Mouse (Mus musculus) CH12F3 (cell line): ENCODE measurements around the gene Pygb.

Source experiments
- in situ Hi-C: fragments of 300-500 bp; cut with MboI; formaldehyde crosslinking; loops from 2 replicates; pipeline ENCODE4 v1.14.3; 2020; ENCODE audit warnings: low sequenced_read_pairs

Pygb gene

DNA sequence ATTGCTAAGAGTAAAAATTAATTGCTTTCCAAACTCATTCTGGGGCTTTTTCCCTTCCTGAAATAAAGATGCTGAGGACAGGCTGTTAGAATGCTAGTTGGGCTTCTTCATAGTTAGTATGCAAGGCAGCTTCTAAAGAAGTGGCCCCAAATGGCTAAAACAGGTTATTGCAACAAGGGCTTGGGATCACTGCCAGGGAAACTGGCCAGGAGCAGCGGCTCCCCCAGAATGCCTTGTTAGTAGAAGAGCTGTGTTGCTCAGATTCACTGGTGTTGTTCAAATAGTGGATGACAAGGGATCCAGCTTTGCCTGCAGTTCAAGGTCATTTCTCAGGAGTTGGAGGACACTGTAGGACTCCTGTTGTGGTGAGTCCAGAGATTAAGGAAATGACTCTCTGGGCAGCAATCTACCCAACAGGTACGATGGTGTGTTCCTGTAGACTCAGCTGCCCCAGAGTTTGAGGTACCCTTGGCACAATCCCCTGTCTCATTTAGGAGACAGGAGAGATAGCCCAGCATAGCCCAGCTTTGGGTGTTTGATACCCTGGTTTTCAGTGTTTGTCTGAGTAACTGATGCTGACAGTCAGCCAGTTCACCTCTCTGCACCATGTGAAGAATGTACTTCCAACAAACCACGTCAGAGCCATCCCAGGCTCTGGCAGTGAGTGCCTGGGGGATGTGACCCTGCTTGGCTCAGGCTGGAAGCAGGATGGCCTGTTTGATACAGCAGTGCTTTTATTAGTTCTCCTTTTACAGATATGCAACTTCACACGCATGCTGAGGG lies 2.4 kb downstream of the Pygb start:
- in situ Hi-C loops = no loop called here

DNA sequence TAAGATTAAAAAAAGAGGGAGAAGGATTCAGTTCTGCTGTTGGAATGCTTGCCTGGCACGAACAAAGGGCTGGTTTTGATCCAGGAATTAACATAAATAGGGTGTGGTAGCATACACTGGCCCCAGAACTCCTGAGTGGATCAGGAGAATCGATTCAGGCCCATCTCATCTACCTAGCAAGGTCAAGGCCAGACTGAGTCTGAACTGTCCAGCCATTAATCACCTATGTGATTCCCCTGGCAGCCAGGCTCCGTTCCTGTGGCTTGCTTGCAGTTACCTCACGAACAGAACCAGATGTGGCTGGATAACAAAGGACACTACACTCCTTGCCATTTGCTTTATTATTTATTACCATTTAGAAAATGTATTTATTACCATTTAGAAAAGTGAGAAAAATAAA lies 6.8 kb downstream of the Pygb start:
- in situ Hi-C loops = no loop called here

DNA sequence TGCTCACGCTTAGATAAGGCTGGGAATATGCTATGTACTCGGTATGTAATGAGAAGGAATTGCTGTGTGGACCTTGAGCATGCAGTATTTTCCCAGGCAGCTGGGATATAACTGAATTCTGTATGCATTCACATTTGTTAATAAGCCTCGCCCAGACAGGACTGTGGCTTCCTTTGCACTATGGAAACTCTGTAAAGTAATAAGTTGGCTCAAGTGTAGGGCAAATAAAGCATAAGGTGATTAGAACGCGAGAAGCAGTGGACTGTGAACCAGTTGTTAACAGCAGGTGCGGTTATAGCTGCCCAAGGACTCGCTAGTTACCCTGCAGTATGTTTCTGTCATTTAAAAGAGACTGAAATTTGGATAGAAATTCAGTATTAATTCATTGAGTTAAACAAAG lies 11.5 kb downstream of the Pygb start:
- in situ Hi-C loops = no loop called here

DNA sequence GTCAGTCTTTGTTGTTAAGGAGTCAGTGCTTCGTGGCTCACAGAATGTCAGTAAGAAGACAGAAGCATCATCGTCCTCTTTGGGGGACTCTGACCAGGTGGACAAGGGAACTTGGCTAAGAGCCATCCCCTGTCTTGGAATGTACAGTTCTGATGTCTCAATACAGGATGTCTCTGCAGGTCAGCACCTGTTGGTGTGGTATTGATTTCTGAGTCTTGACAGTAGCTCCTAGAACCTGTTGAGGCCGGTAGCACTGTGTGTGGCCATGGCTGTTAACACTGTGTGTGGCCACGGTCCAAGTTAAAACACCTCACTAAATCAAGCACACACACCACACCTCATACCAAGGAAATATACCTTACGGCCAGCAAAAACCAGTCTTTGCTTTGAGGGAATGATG lies 14.1 kb downstream of the Pygb start:
- in situ Hi-C loops = loop anchor here (10.0 kb wide), 1 partner anchor 204 kb away; no protein-coding TSS in a partner anchor

DNA sequence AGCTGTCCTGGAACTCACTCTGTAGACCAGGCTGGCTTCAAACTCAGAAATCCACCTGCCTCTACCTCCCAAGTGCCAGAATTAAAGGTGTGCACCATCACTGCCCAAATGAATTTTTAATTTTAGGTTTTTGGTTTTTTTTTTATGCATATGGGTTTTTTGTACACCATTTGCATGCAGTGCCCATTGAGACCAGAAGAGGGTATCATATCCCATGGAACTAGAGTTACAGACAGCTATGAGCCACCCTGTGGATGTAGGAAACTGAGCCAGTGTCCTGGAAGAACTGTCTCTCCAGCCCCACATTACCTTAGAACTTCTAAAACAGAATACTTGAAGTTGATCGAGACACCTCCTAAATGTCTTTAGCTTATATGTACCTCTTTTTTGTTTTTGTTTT lies 16.5 kb downstream of the Pygb start:
- in situ Hi-C loops = loop anchor here (10.0 kb wide), 1 partner anchor 202 kb away; no protein-coding TSS in a partner anchor

DNA sequence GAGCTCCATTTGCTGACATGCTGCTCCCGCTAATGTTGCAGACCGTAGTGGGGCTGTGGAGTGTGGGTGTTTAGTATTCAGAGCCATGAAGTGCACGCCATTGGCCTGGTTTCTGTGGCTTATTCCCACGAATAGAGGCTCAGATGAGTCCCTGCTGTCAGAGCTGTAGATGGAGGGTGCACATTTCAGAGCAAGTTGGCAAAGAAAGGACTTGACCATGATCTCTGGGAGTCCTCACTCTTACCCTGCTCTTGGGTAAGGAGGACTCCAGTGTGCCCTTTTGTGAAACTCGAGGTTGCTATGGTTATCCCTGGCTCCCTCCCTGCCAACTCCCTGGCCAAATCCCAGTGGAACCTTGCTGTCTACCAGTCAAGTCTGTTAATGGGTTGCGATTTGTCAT lies 21.8 kb downstream of the Pygb start:
- in situ Hi-C loops = loop anchor here (10.0 kb wide), 1 partner anchor 196 kb away; no protein-coding TSS in a partner anchor

DNA sequence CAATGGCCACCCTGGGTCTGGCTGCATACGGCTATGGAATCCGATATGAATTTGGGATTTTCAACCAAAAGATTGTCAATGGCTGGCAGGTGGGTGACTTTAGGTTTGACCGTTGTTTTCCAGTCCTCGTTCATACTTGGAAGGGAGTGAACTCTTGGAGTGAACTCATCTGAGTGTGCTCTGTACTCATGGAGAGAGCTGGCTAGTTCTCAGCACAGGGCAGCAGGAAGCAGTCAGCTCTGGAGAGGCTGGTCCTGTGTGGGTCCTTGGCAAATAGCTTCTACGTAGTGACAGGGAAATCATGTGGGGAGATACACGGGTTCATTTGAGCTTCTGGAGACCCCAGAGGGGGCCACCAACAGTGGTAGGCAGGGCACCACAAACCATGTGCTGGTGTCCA lies 22.3 kb downstream of the Pygb start:
- in situ Hi-C loops = loop anchor here (10.0 kb wide), 1 partner anchor 196 kb away; no protein-coding TSS in a partner anchor

DNA sequence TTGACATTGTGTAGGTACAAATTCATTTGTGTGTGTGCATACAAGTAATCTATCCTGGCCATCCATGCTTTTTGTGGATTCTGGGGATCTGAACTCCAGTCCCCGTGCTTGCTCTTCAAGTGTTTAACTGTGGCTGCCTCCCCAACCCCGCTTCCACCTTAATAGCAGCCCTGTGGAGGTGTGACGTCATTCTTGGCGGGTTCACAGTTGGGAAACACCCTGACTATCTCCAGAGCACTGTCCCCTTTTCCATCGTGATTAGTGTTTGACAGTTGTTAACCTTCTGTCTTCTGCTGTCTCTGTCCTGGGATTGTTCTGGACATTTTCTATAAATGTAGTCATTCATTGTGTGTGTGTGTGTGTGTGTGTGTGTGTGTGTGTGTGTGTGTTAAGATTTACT lies 24.1 kb downstream of the Pygb start:
- in situ Hi-C loops = no loop called here

DNA sequence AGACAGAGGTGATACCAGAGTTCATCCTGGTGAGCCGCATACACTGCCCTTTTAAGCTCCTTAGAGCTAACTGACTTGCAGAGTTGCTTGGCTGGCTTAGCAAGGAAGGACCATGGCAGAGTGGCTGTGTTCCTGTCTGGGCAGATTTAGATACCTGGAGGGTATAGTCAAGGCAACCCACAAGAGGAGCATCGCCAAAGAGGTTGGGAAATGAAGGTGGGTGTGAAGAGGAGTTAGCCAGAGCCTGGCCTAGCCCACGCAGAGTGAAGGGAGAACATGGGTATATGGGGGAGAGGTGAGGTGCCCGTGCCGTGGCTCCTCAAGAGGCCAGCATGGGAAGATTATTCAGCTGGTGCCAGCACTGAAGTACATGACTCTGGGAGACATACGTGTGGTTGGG lies 26.3 kb downstream of the Pygb start:
- in situ Hi-C loops = no loop called here

DNA sequence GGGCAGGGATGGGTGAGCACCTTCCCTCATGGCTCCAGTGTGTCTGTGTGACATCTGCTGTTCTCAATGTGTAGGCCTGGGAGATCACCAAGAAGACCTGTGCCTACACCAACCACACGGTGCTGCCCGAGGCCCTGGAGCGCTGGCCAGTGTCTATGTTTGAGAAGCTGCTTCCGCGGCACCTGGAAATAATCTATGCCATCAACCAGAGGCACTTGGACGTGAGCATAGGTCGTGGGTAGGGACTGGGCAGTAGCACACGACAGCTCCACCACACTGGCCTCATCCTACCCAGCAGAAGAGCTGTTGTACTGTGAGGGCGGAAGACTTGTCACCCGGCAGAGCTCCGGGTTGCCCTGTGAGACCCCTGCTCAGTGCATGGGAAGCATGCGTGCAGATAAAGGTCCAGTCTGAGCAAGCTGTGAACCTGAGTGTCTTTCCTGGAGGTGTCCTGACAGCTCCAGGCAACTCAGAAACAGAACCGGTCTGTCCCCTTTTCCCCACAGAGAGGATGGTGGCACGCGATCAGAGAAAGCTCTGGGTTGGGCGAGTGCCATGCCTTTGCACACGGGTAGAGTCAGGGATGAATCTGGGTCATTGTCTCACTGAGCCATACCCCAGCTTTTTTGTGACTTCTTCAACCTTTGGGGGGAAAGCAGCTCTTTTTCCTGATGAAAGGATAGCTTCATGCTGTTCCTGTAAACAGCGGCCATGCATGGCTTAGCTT lies 30.3 kb downstream of the Pygb start:
- in situ Hi-C loops = no loop called here

DNA sequence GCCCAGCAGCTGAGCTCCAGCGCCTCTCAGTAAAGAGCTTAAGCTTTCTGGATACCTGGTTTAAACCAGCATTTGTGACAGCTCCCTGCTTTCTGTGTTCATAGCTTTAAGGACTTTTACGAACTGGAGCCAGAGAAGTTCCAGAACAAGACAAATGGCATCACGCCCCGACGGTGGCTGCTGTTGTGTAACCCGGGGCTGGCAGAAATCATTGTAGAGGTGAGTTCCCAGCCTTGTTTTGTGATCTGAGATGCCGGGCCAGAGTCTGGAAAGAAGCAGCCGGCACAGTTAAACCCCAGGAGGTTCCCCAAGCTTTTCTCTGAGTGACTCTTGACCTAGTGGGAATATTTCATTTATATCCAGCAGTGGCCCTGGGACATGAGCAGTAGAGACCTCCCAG lies 32.2 kb downstream of the Pygb start:
- in situ Hi-C loops = no loop called here

DNA sequence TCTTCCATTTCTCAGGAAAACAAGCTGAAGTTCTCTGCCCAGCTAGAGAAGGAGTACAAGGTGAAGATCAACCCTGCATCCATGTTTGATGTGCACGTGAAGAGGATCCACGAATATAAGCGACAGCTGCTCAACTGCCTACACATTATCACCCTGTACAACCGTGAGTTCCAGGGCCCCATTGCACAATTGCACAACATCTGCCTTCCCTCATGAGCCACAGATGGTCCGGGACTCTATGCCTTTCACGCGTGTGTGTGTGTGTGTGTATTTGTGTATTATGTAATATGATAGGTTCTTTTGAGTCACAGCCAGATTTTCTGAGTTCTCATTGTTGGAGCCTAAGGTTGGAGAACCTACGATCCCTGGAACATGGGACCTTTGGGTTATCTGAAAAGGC lies 34.2 kb downstream of the Pygb start:
- in situ Hi-C loops = no loop called here

DNA sequence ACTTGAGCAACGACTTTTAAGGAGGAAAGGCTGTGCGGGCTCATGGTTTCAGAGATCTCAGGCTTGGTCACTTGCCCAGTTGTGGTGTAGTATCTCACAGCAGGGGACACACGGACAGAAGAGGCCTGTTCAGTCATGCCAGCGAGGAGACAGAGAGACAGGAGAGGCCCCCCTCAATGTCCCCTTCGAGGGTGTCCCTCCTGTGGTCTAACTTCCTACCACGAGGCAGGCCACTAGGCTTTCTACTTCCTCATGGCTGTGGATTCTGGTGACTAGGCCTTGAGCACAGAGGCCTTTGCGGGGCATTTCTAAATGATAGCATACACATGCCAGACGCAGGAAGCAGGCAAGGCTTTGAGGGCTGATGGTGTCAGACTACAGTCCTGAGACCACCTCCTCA lies 36.5 kb downstream of the Pygb start:
- in situ Hi-C loops = no loop called here

DNA sequence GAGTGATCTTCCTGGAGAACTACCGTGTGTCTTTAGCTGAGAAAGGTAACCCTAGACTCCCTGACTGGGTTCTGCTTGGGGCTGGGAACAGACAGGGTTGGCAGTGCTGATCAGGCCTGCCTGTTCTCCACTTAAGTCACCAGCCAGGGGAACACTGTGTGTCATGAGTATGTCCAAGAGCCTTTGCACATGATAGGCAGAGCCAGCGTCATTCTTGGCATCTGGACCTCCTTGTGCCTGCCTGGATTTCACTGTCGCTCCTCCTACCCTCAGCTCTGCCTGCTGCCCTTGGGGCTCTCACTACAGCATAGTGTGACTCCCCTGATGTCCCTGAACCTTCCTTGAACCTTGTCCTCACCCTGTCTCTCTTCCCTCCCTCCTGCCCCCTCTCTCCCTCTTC lies 39.9 kb downstream of the Pygb start:
- in situ Hi-C loops = no loop called here

DNA sequence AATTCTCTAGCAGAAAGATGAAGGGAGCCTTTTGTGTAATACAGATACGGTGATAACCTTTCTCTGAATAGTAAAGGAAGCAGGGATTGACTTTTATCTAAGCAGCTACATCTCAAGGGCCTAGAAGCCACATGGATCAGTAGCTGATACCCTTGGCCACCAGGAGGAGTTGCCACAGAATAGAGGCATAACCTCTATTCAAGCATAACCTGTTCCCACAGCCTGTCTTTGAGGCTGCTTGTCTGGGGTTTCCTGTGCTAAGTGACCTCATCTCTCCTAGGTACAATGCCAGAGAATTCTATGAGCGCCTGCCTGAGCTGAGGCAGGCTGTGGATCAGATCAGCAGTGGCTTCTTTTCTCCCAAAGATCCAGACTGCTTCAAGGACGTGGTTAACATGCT lies 41.6 kb downstream of the Pygb start:
- in situ Hi-C loops = no loop called here

DNA sequence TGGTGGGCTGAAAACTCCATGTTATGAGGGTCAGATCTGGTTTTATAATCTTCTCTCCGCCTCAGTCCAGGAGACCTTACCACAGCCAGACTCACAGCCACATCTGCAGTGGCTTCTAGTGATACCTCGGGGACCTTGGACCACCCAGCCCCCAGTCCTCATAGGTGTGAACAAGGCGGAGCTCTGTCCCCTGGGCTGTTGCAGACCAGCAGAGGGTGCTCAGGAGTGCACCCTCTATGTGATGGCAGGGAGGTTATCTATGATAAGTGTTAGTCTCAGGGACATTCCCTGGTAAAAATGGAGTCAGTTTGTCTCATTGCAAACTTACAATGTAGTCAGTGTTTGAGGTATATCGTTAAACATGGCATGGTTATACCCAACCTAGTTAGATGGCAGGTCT lies 42.1 kb downstream of the Pygb start:
- in situ Hi-C loops = no loop called here

DNA sequence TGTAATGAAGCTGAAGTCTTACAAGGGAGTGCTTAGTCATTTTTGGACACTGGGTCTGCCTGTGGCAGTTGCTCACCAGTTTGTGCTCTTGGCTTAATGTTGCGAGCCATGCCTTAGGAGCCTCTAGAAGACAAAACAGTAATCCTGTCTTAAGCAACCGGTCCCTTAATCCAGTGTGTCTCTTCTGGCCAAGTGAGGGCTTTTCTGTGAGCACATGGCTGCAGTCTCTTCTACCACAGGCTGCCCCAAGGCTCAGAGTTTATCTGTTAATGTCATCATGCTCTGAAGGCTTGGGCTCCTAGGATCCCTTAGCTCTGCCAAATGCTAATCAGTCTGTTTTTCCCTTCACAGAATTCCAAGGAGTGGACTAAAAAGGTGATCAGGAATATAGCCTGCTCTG lies 43.5 kb downstream of the Pygb start:
- in situ Hi-C loops = no loop called here

DNA sequence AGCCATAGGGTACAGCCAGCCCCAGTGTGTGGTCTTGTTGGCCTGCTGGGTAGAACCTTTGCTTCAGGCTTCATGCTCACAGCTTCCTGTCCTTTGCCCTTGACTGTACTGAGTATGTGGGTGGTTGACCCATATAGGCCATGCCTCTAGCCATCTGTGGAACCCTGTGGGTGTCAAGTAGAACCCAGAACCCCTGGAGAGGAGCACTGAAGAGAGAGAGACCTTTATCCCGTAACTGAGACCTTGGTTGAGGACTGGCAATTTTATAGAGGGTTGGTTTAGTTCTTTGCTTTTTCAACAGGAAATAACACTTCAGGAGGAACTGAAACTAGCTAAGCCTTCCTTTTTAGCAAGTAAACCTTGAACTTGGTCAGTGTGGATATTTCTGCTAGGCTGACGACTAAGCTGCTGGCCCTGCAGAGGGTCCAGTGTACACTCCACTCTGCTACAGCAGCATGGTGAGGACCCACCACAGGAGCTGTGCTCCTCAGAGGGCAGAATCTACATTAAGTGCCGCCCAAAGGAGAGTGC lies 44.4 kb downstream of the Pygb start:
- in situ Hi-C loops = no loop called here

DNA sequence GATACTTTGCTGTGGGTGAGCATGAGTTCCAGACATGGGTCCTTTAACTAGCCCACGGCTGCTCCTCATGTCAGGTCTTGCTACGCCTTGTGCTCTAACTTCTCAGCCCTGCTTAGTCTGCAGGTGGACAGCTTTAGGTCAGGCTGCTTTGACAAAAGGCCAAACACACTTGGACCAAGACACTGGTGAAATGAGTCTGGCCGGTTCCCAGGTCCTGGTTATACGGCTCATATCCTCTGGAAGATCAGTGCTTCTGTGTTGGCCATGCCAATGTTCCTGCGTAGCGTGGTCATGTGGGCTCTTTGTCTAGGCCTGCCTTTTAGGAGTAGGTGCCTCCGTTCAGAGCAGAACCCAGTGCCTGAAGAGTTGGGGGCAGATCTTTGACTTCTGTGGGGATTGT lies 45.5 kb downstream of the Pygb start:
- in situ Hi-C loops = no loop called here

DNA sequence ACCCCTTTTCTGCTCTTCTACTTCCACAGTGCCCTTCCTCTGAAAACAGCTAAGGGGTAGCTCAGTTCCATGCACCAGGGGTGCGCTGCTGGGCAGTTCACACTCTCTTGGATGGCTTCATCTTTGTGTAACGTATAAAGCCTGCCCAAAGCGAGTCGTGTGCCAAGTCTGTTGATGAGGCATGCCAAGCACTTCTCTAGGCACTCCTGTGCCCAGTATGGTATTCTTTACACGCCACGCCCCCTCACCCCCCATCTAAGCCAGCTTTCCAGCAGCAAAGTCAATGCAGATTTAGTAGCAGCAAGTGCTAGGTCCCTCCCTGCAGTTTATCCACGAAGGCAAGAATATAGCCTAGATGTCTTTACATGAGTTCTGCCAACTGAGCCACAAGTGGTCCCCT lies 48.1 kb downstream of the Pygb start:
- in situ Hi-C loops = no loop called here

DNA sequence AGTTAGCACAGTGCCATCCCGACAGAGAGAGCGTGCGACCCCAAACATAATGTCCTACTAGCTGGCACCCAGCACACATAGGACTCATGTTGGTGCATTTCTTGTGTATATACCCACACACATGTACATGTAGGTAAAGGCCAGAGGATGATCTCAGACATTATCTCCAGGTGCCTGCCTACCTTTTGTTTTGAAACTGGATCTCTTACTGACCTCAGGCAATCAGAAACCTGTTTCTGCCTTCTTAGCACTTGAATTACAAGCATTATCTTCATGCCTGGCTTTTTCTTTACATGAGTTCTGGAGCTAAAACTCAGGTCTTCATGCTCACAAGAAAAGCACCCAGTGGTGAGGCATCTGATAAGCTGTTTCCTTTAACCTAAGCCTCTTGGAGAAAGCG lies 49.4 kb downstream of the Pygb start:
- in situ Hi-C loops = no loop called here

DNA sequence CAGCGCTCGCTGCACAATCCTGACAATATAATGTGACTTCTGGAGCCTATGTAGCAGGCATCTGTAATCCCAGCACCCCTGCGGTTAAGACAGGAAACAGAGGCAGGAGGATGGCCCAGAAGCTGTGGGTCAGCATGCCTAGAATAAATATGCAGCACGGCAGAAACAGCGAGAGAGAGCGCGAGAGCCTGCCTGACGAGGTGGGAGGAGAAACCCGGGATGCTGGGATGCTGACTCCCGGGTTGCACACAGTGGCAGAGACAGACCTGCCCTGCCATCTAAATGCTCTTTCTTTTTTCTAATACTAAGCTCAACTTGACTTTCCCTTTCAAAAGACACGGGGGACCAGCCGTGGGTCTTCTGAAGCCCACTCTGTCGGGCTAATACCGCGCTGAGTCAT lies 50.4 kb downstream of the Pygb start:
- in situ Hi-C loops = no loop called here
